Mouse (Mus musculus) kidney, adult 18-20 months (tissue): ENCODE measurements at regions not wholly inside any gene's neighbourhood (a gene's known extent, or its start where the extent isn't known, plus 50 kb on each side); places are given as distances from the start of the nearest gene placed in this dataset.
A peak's percentile ranks its signal among the peaks of the same experiment; 100 is the strongest.

Experiments used
- DNase-seq: peaks from one replicate; pipeline ENCODE4 v3.0.0; 2021

DNA sequence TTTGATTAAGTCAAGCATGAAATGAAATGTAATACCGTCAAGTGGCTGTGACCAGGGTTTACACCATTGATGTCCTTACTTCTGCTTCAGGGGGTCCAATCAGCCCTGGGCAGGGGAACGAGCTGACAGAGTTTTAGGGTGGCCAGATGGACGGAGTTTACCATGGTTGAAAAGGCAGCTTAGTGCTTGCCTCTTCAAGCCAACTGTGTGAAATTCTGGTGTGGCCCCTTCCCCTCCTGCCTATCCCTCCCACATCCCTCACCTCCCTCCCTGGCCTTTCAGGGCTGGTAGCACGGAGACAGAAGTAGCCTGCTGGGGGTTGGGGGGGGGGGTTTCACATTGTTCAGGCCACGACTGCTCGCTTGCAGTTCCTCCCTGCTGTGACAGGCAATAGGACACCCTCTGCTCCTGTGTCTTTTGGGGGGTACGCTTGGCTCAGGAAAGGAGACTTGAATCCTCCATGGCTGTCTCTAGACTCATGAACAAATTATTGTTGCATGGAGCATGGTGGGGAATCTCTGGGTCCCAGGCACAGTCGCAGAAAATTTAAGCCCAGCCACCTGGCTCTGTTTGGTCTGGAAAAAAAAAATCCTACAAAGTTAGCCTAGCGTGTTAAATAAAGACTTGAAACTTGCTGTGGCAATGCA lies 262.4 kb upstream of the Irx3 start:
- no peak for DNase-seq

GRCm38 (mm10) chr8:92063333-92063732 lies 261.5 kb upstream of the Irx3 start:
- DNase-seq = no peak

DNA sequence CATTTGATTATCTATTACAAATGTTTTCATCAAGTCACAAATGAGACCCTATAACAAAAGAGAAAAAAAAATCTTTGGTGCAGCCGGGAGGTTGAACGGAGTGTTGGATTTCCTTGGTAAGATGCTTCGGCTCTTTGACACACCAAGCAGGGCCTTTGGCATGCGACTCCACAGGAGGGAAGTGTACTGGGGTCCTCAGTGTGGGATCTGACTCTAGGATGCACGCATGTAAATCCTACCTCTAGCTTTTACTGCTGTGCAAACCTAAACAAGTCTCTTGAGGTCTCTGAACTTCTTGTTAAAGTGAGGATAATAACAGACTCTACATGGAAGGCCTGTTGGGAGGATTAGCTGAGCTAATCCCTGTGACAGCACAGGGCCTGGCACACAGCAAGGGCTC lies 257.6 kb upstream of the Irx3 start:
- no peak for DNase-seq

DNA sequence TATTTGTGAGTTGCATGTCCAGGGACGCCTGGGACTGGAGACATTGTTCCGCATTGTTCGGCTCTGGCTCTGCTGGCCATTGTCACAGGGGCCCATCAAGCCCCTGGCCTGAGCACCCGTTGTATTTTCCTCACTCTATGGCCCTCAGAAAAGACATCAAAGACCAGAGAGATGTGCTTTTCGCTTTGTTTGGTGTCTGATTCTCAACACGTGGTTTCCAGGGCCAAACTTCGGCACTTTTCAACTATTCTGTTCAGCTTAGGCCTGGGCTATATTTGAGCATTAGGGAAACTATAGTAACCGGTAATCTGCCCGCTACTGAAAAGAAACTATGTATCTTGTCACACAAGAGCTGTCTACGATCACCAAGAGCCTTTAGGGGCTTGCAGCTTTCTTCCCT lies 257.1 kb upstream of the Irx3 start:
- DNase-seq = no peak

GRCm38 (mm10) chr8:92057857-92058256 lies 256.0 kb upstream of the Irx3 start:
- no peak for DNase-seq

GRCm38 (mm10) chr8:92055590-92055989 lies 253.7 kb upstream of the Irx3 start:
- no peak for DNase-seq

DNA sequence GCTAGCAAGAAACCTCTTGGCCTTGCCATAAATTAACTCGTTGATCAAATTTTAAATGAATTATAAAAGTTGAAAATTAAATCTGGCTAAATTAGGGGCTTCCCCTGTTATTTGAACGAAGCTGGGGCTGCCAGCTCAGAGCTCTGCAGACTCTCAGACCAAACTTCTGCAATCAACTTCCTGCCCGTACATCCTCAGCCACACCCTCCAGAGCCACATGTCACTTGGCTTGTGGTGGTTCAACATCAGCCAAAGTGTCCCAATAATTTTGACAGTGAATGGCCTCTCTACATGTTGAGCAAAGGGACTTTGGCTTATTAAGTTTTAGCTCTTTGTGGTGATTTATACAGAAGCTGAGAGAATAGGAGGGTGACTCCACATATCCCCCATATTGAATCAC lies 242.8 kb upstream of the Irx3 start:
- no peak for DNase-seq

DNA sequence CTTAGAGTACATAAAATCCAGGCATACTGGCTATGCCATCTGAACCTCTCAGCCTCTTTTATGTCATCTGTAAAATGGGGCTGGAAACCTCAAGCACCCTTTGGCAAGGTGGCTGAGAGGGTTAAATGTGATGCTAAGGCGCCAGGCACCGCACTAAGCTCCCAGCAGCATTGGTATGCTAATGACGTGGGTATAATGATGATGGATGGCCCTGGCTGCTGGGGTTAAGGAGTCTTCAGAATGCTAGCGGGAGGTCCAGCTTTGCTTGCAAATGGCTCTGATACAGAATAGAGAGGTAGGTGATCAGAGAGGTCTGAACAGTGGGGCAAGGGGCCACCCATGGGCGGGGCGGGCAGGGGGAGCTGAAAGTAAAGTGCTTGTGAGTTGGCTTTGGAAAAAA lies 241.1 kb upstream of the Irx3 start:
- no peak for DNase-seq

DNA sequence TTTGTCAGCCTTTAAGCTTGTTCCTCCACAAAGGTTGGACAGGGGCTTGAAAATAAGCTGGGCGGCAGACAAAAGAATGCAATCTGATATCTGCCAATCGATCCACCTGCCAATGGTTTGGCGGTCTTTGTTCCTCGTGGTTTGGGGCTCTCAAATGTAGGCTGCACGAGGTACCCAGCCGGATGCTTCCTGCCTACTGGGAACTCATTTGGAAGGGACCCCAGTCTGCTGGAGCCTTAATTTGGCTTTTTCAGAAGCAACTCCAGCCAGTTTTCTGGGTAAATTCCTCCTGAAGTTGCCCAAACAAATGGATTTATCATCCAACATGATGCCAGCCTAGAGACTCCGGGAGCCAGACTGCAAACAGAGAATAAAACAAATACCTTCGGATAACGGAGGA lies 228.1 kb upstream of the Irx3 start:
- DNase-seq = no peak

DNA sequence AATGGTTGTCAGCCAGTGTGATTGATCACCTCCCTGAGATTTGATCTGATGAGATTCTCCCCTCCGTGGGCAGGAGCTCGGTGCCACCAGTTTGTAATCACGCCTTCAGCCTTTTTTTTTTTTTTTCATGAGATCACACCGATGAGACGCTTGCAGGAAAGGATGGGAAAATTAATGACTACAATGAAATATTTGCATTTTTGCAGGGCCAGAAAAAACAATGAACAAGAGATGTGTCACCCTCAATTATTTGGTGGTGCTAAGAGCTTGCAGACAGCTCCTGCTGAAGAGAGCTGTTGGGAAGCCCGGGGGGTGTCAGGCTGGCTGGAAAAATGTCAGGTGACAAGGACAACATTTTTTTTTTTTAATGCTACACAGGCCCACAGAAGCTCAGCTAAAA lies 227.6 kb upstream of the Irx3 start:
- DNase-seq = no peak

- no peak for DNase-seq
These were observed 226.4 kb upstream of the Irx3 start for GRCm38 (mm10) chr8:92028308-92028707.

- DNase-seq = no peak
These were observed 222.3 kb upstream of the Irx3 start for GRCm38 (mm10) chr8:92024133-92024532.

- DNase-seq = no peak
These were observed 219.7 kb upstream of the Irx3 start for GRCm38 (mm10) chr8:92021521-92021920.

DNA sequence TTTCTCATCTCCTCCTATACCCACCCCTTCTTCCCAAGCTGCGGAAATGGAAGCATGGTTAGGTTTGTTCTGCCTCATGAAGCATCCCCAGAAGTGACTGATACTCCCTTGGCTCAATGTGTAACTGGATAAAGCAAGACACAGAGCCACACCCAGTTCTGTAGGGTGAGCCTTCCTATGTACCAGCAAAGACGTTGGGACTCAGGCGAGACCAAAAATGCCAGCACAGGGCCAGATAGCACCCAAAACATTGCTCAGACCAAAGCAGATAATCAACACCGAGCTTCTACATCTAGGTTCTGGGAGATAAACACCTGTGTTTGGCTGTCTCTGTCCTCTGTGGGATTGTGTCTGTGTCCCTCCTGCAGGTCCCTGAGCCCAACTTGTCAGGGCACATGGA lies 212.8 kb upstream of the Irx3 start:
- DNase-seq = no peak

- no peak for DNase-seq
These were observed 211.3 kb upstream of the Irx3 start for GRCm38 (mm10) chr8:92013183-92013582.

DNA sequence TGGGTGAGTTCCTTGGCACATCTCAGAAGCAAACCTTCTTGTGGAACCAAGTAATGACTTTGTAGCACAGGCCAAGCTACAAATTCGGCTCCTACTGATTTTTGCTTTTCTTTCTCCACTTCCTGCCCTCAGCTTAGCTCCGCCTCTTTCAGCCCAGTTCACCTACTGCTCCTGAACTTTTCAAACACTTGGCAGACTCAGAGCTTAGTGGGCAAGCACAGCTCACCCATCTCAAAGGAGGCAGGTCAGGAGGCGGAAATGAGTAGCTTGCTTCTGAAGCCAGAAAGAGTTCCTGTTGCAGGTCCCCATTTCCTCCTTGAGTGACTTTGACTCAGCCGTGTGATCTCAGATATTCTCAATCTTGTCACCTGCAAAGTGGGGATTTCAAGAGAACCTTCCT lies 208.5 kb upstream of the Irx3 start:
- DNase-seq = peak; percentile 8

GRCm38 (mm10) chr8:92008616-92009610 lies 207.0 kb upstream of the Irx3 start:
- peak; percentile 20 for DNase-seq

DNA sequence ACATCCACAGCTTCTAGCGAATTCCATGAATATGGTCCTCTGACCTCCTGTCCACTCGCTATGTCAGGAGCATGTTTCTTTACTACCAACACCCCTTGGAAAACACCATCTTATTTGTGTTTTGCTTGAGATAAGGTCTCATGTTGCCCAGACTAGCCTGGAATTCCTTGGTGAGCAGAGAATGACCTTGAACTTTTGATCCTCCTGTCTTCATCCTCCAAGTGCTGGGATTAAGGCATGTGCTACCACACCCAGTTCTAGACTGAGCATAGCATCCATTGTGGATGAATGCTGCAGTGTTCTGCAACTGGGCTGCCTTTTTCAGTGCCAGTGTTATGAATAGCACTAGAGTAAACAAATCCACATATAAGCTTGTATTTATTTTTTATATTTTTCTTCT lies 203.2 kb upstream of the Irx3 start:
- DNase-seq = no peak

- no peak for DNase-seq
These were observed 202.7 kb upstream of the Irx3 start for GRCm38 (mm10) chr8:92004532-92004931.

GRCm38 (mm10) chr8:92000368-92000767 lies 198.5 kb upstream of the Irx3 start:
- DNase-seq = no peak

- DNase-seq = no peak
These were observed 197.8 kb upstream of the Irx3 start for GRCm38 (mm10) chr8:91999661-92000060.

DNA sequence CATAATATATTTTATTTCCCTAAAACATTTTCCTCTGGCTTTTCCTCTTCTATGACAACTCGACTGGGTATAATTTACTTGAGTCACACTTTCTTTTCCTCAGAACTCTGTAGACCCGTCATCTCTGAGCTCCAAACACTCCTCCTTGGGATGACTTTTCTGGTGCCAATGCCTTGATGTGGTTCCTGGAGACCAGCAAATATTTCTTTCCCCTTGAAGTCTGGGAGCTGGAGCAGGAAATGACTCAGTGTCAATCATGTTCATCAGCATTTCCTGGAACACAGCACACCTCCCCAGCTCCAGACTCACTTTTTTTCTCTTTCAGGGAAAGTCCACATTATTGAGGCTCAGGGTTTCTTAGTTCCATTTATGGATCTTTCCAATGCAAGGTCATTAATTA lies 197.3 kb upstream of the Irx3 start:
- no peak for DNase-seq

- DNase-seq = no peak
These were observed 196.0 kb upstream of the Irx3 start for GRCm38 (mm10) chr8:91997892-91998189.

DNA sequence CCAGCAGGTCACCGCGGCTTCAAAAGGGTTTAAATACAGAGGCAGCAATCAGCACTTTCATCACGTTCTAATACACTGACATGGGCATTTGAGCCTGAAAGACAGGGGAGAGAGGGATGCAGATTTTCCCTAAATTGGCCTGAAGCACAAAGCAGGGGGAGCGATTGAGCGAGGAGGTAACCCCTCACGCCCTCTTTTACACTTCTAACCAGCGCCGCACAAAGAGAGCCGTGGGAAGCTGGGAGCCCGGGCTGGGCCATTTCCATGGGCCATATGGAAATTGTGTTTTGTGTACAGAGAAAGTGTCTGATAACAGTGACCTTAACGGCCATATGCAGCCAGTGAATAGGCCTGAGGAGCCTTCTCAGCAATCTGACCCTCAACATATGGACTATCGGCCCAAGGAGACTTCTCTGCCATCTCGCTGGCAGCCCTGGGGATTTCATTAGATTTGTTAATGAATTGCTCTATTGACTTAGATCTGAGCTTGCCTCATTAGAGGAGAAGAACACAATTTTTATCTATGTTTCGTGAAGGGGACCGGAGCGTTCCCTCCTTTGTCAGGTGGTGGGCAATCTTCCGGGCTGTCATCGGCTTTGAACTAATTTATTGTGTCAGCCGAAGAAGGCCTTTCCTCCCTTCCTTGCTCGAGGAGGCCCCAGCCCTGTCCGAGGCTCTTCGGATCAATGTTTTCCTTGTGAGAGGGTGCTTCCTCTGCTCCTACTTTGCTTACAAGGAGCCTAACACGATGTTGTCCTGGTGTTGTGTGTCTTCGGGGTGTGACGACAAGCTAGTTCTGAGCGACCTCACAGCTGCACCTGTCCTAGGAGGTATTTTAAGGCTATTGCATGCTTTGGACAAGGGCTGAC lies 195.4 kb upstream of the Irx3 start:
- no peak for DNase-seq
